Mouse (Mus musculus) kidney, embryonic 14.5 days (tissue): Measurements from ENCODE around the gene Med8. TPM values are rescaled to one million over a fixed set of nuclear protein-coding genes. Genes with fewer than 3 reads are reported as not detected.

ENCODE experiments used
- ATAC-seq: fragments of 200-750 bp; cut with Nextera tagmentation; 2 replicates; pipeline ENCODE4 v1.8.0; 2017; ENCODE audit warnings: moderate number of reproducible peaks, mild to moderate bottlenecking, moderate TSS enrichment, moderate library complexity; ENCODE audit not compliant: low FRiP score, low TSS enrichment
- H3K27ac ChIP-seq: fragments of 300-500 bp; sonication (generic); 2 replicates; pipeline ENCODE4 v1.5.1; 2014; ENCODE audit warnings: low read depth, mild to moderate bottlenecking, low read length, moderate library complexity, mixed read lengths
- H3K27me3 ChIP-seq: fragments of 300-500 bp; sonication (generic); 2 replicates; pipeline ENCODE4 v1.6.1; 2014; ENCODE audit warnings: mild to moderate bottlenecking, low read length; ENCODE audit not compliant: control insufficient read depth, insufficient read depth
- H3K36me3 ChIP-seq: fragments of 300-500 bp; sonication (generic); 2 replicates; pipeline ENCODE4 v1.6.1; 2014; ENCODE audit warnings: low read length, mixed read lengths; ENCODE audit not compliant: control insufficient read depth, insufficient read depth
- H3K4me1 ChIP-seq: fragments of 300-500 bp; sonication (generic); 2 replicates; pipeline ENCODE4 v1.6.1; 2014; ENCODE audit warnings: low read length, mixed read lengths; ENCODE audit not compliant: control insufficient read depth, insufficient read depth
- H3K4me2 ChIP-seq: fragments of 300-500 bp; sonication (generic); replicated peaks from 2 replicates; pipeline ENCODE4 v1.6.1; 2014; ENCODE audit warnings: low read depth, mild to moderate bottlenecking, low read length
- H3K4me3 ChIP-seq: fragments of 300-500 bp; sonication (generic); 2 replicates; pipeline ENCODE4 v1.5.1; 2014; ENCODE audit warnings: mild to moderate bottlenecking, low read length
- H3K9ac ChIP-seq: fragments of 300-500 bp; sonication (generic); 2 replicates; pipeline ENCODE4 v1.6.1; 2014; ENCODE audit warnings: low read depth, mild to moderate bottlenecking, low read length, moderate library complexity
- H3K9me3 ChIP-seq: fragments of 300-500 bp; sonication (generic); 2 replicates; pipeline ENCODE4 v1.6.1; 2016; ENCODE audit warnings: low read length; ENCODE audit not compliant: control insufficient read depth
- WGBS: fragments of 180-500 bp; shearing (Covaris S2); extraction: QIAGEN DNeasy Blood & Tissue Kit; methylation state at CpG from one replicate; pipeline ENCODE4 v1.1.7; 2014; 5-methylcytosine and 5-hydroxymethylcytosine counted together
- polyA plus RNA-seq: library from polyadenylated mRNA; unstranded; fragments of >200 nt; fragmentation: Nextera tagmentation; extraction: Ambion mirVana; gene quantifications from 2 replicates; pipeline ENCODE4 v1.2.1, GENCODE M21; 2014

Med8 gene
- polyA plus RNA-seq, 1 experiment from 2014 or later, result 103 TPM

DNA sequence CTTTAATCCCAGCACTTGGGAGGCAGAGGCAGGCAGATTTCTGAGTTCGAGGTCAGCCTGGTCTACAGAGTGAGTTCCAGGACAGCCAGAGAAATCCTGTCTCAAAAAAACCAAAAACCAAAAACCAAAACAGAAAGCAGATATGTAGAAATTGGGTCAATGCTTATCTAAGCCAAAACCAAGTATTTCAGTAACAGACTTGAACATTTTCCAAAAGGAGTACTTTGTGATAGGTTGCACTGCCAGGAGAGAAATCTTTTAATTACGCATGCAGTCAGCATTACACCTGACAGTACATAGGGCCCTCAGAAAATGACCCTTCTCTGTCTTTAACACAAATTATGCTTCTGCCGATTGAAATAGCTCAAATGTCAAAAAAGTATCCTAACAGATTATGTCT is 7.7 kb upstream of the Med8 start:
- H3K4me2 ChIP-seq, result no peak overlapping the region
- no peaks in the 10 kb centered on the region for H3K27me3 ChIP-seq
- ATAC-seq, result no peak
- H3K27ac ChIP-seq, result no peak overlapping the region
- no peaks in the 10 kb centered on the region for H3K9me3 ChIP-seq
- H3K36me3 ChIP-seq, result peaks cover 68% of the 10 kb centered on the region
- H3K4me3 ChIP-seq, result no peak overlapping the region
- no peak overlapping the region for H3K9ac ChIP-seq
- H3K4me1 ChIP-seq, result no peaks in the 10 kb centered on the region
- 88% methylated on average over 3 of the region's 3 CpGs for WGBS

DNA sequence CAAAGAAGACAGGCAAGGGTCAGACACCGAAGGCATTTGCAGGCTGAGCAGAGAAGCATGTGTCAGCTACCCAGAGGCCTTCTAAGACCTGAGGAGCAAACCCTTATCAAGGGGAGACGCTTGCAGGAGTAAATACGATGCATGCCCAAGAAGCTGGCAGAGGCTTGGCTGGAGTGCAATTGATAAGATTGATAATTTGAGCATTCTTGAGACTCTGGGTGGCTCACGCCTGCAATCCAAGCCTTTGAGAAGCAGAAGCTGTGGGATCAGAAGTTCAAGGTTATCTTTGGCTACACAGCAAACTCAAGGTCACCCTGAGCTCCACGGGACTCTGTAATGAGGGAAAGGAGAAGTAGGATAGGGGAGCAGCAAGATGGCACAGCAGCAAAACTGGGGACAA is 7.2 kb upstream of the Med8 start:
- H3K27me3 ChIP-seq, result no peaks in the 10 kb centered on the region
- ATAC-seq, result no peak
- WGBS, result 85% methylated on average over 5 of the region's 5 CpGs

DNA sequence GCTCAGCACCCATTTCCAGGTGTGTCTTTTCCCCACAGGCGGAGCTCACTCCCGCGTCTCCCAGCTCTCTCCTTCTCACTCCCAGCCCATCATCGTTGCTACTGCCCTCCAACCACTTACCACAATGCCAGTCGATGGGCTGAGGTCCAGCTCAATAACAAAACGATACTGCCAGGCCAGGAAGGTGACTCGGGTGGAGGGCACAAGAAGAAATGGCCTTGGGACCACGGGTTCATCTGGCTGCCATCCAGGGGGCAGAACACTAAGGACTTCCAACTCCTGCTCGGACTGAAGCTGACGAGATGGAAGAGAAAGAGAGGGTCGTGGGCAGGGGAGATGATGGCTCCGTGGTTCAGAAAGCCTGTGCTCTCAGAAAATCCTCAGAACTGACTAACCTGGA is 6.4 kb upstream of the Med8 start:
- WGBS, result 94% methylated on average over 12 of the region's 12 CpGs
- Histone ChIP-seq H3K36me3 (peaks cover 55% of the 10 kb centered on the region), H3K4me1 (no peaks in the 10 kb centered on the region), H3K9me3 (no peaks in the 10 kb centered on the region), H3K4me3 (no peak overlapping the region), H3K4me2 (no peak overlapping the region), H3K27ac (no peak overlapping the region), H3K27me3 (no peaks in the 10 kb centered on the region), H3K9ac (no peak overlapping the region)
- no peak for ATAC-seq

More for the DNA sequence above, 7.2 kb upstream of the Med8 start:
- H3K36me3 ChIP-seq, result peaks cover 63% of the 10 kb centered on the region
- H3K9ac ChIP-seq, result no peak overlapping the region
- no peaks in the 10 kb centered on the region for H3K4me1 ChIP-seq
- H3K4me3 ChIP-seq, result no peak overlapping the region
- no peak overlapping the region for H3K4me2 ChIP-seq
- no peak overlapping the region for H3K27ac ChIP-seq
- H3K9me3 ChIP-seq, result no peaks in the 10 kb centered on the region

DNA sequence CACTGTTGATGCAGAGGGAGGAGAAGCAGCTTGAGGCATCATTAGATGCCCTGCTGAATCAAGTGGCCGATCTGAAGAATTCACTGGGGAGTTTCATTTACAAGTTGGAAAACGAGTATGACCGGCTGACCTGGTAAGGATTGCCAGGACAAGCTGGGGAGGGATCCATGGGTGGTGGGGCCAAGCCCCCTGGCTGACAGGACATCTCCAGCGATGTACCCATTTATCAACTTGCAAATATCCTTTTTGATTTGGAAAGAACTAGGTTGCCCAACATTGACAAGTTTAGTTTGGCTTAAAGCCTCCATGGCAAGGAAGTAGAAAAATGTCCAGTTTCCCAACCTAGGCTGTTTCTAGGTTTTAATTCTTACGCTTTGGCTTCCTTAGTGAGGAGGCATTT is 1.7 kb downstream of the Med8 start:
- Histone ChIP-seq H3K4me1 (peaks cover 7% of the 10 kb centered on the region; the same call in 1 of the 2 replicates), H3K9me3 (no peaks in the 10 kb centered on the region), H3K36me3 (peaks cover 48% of the 10 kb centered on the region), H3K9ac (no peak overlapping the region), H3K4me3 (no peak overlapping the region), H3K27me3 (no peaks in the 10 kb centered on the region), H3K4me2 (no peak overlapping the region), H3K27ac (no peak overlapping the region)
- 92% methylated on average over 5 of the region's 5 CpGs for WGBS
- ATAC-seq, result no peak

DNA sequence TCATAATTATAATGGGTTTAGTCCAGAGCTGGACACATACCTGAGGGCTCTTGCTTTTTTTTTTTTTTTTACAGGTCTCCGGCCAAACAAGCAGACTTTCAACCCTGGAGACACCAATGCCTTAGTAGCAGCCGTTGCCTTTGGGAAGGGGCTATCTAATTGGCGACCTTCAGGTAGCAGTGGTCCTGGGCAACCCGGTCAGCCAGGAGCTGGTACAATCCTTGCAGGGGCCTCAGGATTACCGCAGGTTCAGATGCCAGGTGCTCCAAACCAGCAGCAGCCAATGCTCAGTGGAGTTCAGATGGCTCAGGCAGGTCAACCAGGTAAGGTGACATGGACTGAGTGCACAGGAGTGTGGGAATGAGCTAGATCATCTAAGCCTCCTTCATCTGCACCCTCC is 4.4 kb downstream of the Med8 start:
- H3K4me1 ChIP-seq, result peaks cover 7% of the 10 kb centered on the region; the same call in 1 of the 2 replicates
- H3K36me3 ChIP-seq, result peaks cover 65% of the 10 kb centered on the region
- H3K4me2 ChIP-seq, result no peak overlapping the region
- no peaks in the 10 kb centered on the region for H3K9me3 ChIP-seq
- 93% methylated on average over 5 of the region's 5 CpGs for WGBS
- H3K27ac ChIP-seq, result no peak overlapping the region
- no peak overlapping the region for H3K9ac ChIP-seq
- H3K4me3 ChIP-seq, result no peak overlapping the region
- no peak for ATAC-seq
- H3K27me3 ChIP-seq, result no peaks in the 10 kb centered on the region

DNA sequence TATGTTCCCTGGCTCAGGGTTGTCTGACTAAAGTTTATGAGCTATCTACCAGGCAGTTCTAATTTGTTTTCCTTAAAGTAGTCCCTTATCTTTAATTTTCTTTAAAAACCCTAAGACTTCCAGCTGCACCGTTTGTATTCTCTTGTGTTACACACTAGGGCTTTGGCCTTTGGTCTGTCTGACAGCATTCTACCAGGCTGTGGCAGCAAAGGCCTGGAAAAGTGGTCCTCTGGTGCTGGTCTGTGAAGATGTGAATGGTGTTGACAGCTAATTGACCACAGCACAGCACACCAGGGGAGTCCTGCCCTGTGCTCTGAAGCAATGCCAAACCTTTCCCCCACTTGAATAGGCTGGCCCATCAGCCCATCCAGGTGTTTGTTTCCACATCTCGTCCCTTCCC is 6.6 kb downstream of the Med8 start:
- Histone ChIP-seq H3K4me2 (no peak overlapping the region), H3K4me1 (no peaks in the 10 kb centered on the region), H3K36me3 (peaks cover 78% of the 10 kb centered on the region), H3K9me3 (no peaks in the 10 kb centered on the region), H3K27me3 (no peaks in the 10 kb centered on the region), H3K4me3 (no peak overlapping the region), H3K9ac (no peak overlapping the region), H3K27ac (no peak overlapping the region)
- WGBS, result 89% methylated on average over 2 of the region's 2 CpGs
- ATAC-seq, result no peak

GRCm38 (mm10) chr4:118416329-118416728 is 7.2 kb downstream of the Med8 start:
- Histone ChIP-seq H3K4me3 (no peak overlapping the region), H3K9me3 (no peaks in the 10 kb centered on the region), H3K9ac (no peak overlapping the region), H3K4me2 (no peak overlapping the region), H3K27ac (no peak overlapping the region), H3K36me3 (peaks cover 80% of the 10 kb centered on the region), H3K4me1 (no peaks in the 10 kb centered on the region), H3K27me3 (no peaks in the 10 kb centered on the region)
- ATAC-seq, result no peak
- WGBS, result 96% methylated on average over 5 of the region's 5 CpGs

GRCm38 (mm10) chr4:118417112-118417797 is 8.1 kb downstream of the Med8 start:
- WGBS, result 93% methylated on average over 13 of the region's 13 CpGs
- no peak for ATAC-seq
- no peak overlapping the region for H3K9ac ChIP-seq
- H3K9me3 ChIP-seq, result no peaks in the 10 kb centered on the region
- H3K36me3 ChIP-seq, result peaks cover 70% of the 10 kb centered on the region
- H3K4me2 ChIP-seq, result no peak overlapping the region
- H3K4me1 ChIP-seq, result no peaks in the 10 kb centered on the region
- H3K4me3 ChIP-seq, result no peak overlapping the region
- H3K27ac ChIP-seq, result no peak overlapping the region
- H3K27me3 ChIP-seq, result no peaks in the 10 kb centered on the region

- Histone ChIP-seq H3K4me1 (no peaks in the 10 kb centered on the region), H3K4me3 (no peak overlapping the region), H3K36me3 (peaks cover 31% of the 10 kb centered on the region), H3K9ac (no peak overlapping the region), H3K27me3 (no peaks in the 10 kb centered on the region), H3K27ac (no peak overlapping the region), H3K4me2 (no peak overlapping the region), H3K9me3 (no peaks in the 10 kb centered on the region)
- 96% methylated on average over 3 of the region's 3 CpGs for WGBS
- no peak for ATAC-seq
Observed at GRCm38 (mm10) chr4:118421384-118421783, 12.2 kb downstream of the Med8 start.
